8 mouse cellular contexts compared by ENCODE assay signal in the genomic region with DNA sequence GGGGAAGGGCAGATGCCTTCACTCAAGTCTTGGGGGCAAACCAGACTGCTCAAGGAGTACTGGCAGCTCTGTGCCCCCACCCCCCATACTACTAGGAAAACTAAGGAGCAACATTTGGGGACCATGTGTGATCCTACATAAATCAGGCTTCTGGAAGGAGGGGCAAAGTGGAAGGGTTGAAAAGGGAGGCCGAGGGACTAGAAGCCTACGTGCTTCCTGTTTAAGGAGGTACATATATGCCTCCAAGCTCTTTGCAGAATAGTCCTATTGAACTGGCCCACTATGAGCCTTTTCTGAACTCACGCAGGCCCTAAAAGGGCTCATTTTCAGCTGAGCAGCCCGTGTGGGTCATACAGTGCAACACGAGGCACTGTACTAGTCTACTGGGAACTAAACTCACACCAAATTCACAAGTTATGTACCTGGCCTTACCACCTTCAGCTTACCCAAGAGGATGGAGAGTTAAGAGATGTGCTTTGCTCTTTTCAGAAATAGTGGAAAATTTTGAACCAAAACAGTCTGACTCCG. TPM values are rescaled to one million over a fixed set of nuclear protein-coding genes. Genes with fewer than 3 reads are reported as not detected.
DNase-seq lines count a peak whose midpoint lies in the region; ATAC-seq and TF ChIP-seq lines count a peak whose summit lies in the region.

No protein-coding gene starts in this region.

- H3K27me3 ChIP-seq in cerebellum, adult 2 months (ENCODE audit: control insufficient read depth, insufficient read depth, low read length): no peaks in the 10 kb centered on the region
- H3K27me3 ChIP-seq in testis, adult 2 months (ENCODE audit: control insufficient read depth, insufficient read depth, low read length): no peaks in the 10 kb centered on the region
- H3K27me3 ChIP-seq in liver, embryonic 14.5 days (ENCODE audit: control insufficient read depth, insufficient read depth, low read length): no peaks in the 10 kb centered on the region

- no peak for ATAC-seq in liver, embryonic 14.5 days (ENCODE audit: insufficient read depth)

- peaks cover 7% of the 10 kb centered on the region for H3K4me1 ChIP-seq in cerebellum, adult 2 months (ENCODE audit: control insufficient read depth, insufficient read depth, low read length)
- H3K4me1 ChIP-seq in testis, adult 2 months (ENCODE audit: control insufficient read depth, insufficient read depth, low read length): peaks cover 58% of the 10 kb centered on the region
- H3K4me1 ChIP-seq in liver, embryonic 14.5 days (replicated peaks; ENCODE audit: control insufficient read depth in 2 of 2, insufficient read depth in 2 of 2, low read length in 1 of 2): peaks cover 31 to 57% of the 10 kb centered on the region in 2 experiments

- H3K9ac ChIP-seq in liver, embryonic 14.5 days (replicated peaks): no peak overlapping the region

- H3K9me3 ChIP-seq in liver, embryonic 14.5 days (ENCODE audit: control insufficient read depth, low read length): no peaks in the 10 kb centered on the region

- DNase-seq in cerebellum, adult 2 months: peak in 1 of 2 experiments; percentile 31
- DNase-seq in cerebellum, adult 9-10 months: no peak
- DNase-seq in testis, postnatal 10 days (ENCODE audit: low spot score): no peak
- no peak for DNase-seq in liver, embryonic 14.5 days (ENCODE audit: low read depth in 3 of 3, low spot score in 3 of 3)
- peak; percentile 43 to 52 for DNase-seq in thymus, postnatal 36 days
- DNase-seq in left cerebral cortex, postnatal 25 days (ENCODE audit: low spot score in 2 of 2): no peak
- no peak for DNase-seq in frontal cortex, postnatal 25 days (ENCODE audit: low spot score in 2 of 2)

- intact Hi-C loops in left cerebral cortex, postnatal 25 days (cut with DNase I): loop anchor here (5.0 kb wide), 1 partner anchor 81 kb away; no protein-coding TSS in a partner anchor

- peak overlapping the region; percentile 91 for H3K27ac ChIP-seq in cerebellum, adult 2 months (ENCODE audit: insufficient read depth, low read length)
- peak overlapping the region; percentile 91 for H3K27ac ChIP-seq in testis, adult 2 months (ENCODE audit: control insufficient read depth, insufficient read depth, low read depth, low read length)
- peak overlapping the region; percentile 84 for H3K27ac ChIP-seq in liver, embryonic 14.5 days

- TF ChIP-seq EP300 in liver, embryonic 14.5 days (IDR thresholded peaks at IDR 0.05; ENCODE audit: low read depth): no peak

- no peaks in the 10 kb centered on the region for H3K36me3 ChIP-seq in testis, adult 2 months (ENCODE audit: control insufficient read depth, insufficient read depth, low read length)
- H3K36me3 ChIP-seq in liver, embryonic 14.5 days (replicated peaks; ENCODE audit: control insufficient read depth, insufficient read depth, low read depth): no peaks in the 10 kb centered on the region

- no peak for TF ChIP-seq POLR2A in cerebellum, adult 2 months (IDR thresholded peaks at IDR 0.05; ENCODE audit: borderline replicate concordance, insufficient read depth, low read length)
- TF ChIP-seq POLR2A in testis, adult 2 months (IDR thresholded peaks at IDR 0.05; ENCODE audit: control insufficient read depth, low read depth, low read length): no peak

- no peak for TF ChIP-seq CTCF in cerebellum, adult 2 months (IDR thresholded peaks at IDR 0.05; ENCODE audit: borderline replicate concordance, insufficient read depth, low read depth, low read length)
- TF ChIP-seq CTCF in testis, adult 2 months (IDR thresholded peaks at IDR 0.05; ENCODE audit: control insufficient read depth, insufficient read depth, insufficient replicate concordance, low read depth, low read length): no peak
- no peak for TF ChIP-seq CTCF in liver, embryonic 14.5 days (IDR thresholded peaks at IDR 0.05; ENCODE audit: low read depth)

- H3K4me3 ChIP-seq in cerebellum, adult 2 months (replicated peaks; ENCODE audit: insufficient read depth, low read depth, low read length): no peak overlapping the region
- H3K4me3 ChIP-seq in testis, adult 2 months (ENCODE audit: control insufficient read depth, low read depth, low read length): no peak overlapping the region
- H3K4me3 ChIP-seq in liver, embryonic 14.5 days (ENCODE audit: insufficient read depth in 1 of 2, low read depth in 2 of 2, low read length in 2 of 2): no peak overlapping the region; a peak in 1 of 4 replicates

- WGBS in cerebellum, adult 2 months: 46% methylated on average over 6 of the region's 6 CpGs
- WGBS in liver, embryonic 14.5 days (ENCODE audit: insufficient replicate concordance): 31% methylated on average over 6 of the region's 6 CpGs

- peak overlapping the region; percentile 78 for H3K4me2 ChIP-seq in liver, embryonic 14.5 days (ENCODE audit: low read depth)

RNA-seq across cellular contexts. Expression of a gene that starts 1.2 kb away (rescaled TPM):
- 102 and 116 TPM in 2 replicates for polyA plus RNA-seq in cerebellum, adult 2 months (2012; rRNA removed)
- polyA plus RNA-seq in testis, adult 2 months (2012; rRNA removed): 16.0 and 17.6 TPM in 2 replicates
- polyA plus RNA-seq in liver, embryonic 14.5 days (2012; rRNA removed): 10.3 and 11.1 TPM in 2 replicates
- 6.4 and 7.5 TPM in 2 replicates for polyA plus RNA-seq in liver, embryonic 14.5 days (2014; fragmentation: Nextera tagmentation; extraction: Ambion mirVana)
- total RNA-seq in left cerebral cortex, postnatal 25 days (2021): 100 to 1,000 TPM; 211 to 225 TPM

RNA-seq across cellular contexts. Expression of a gene that starts 59.2 kb away (rescaled TPM):
- 0.11 and 0.14 TPM in 2 replicates for polyA plus RNA-seq in cerebellum, adult 2 months (2012; rRNA removed)
- 3.8 and 4.9 TPM in 2 replicates for polyA plus RNA-seq in testis, adult 2 months (2012; rRNA removed)
- 8.4 and 8.8 TPM in 2 replicates for polyA plus RNA-seq in liver, embryonic 14.5 days (2012; rRNA removed)
- 6.7 and 7.6 TPM in 2 replicates for polyA plus RNA-seq in liver, embryonic 14.5 days (2014; fragmentation: Nextera tagmentation; extraction: Ambion mirVana)
- under 1 TPM; 0.21 to 0.44 TPM for total RNA-seq in left cerebral cortex, postnatal 25 days (2021)

Comparison
In these comparisons a context has a peak if more than half of its experiments do, and no peak if none do; other contexts are left out.
1. DNase-seq: peak in thymus, postnatal 36 days (2 of 2); none in cerebellum, adult 9-10 months (single experiment), testis, postnatal 10 days (single experiment), liver, embryonic 14.5 days (0 of 3), left cerebral cortex, postnatal 25 days (0 of 2) and frontal cortex, postnatal 25 days (0 of 2).
2. Peak in every context shown above with its lines, with median percentiles within 50 percentile points of each other: H3K27ac ChIP-seq.